Mouse (Mus musculus) forebrain, embryonic 11.5 days (tissue): ENCODE results near the gene Gm44805. TPM values are rescaled to one million over a fixed set of nuclear protein-coding genes. Genes with fewer than 3 reads are reported as not detected.
"Not testable (repeated sequence)": the region's sequence is repeated elsewhere in the genome, so short reads cannot be mapped to it uniquely, and the experiment has no call there.

ENCODE experiments used
- ATAC-seq: fragments of 200-750 bp; cut with Nextera tagmentation; replicated peaks from 2 replicates; pipeline ENCODE4 v1.8.0; 2017; ENCODE audit warnings: moderate TSS enrichment; ENCODE audit not compliant: low FRiP score
- DNase-seq: peaks from one replicate; pipeline ENCODE4 v3.0.0-alpha.2; 2017; ENCODE audit warnings: low spot score
- H3K27ac ChIP-seq: fragments of 300-500 bp; sonication (generic); 2 replicates; pipeline ENCODE4 v1.5.1; 2014; ENCODE audit warnings: low read depth, low read length
- H3K27me3 ChIP-seq: fragments of 300-500 bp; sonication (generic); 2 replicates; pipeline ENCODE4 v1.6.1; 2014; ENCODE audit warnings: mild to moderate bottlenecking, low read length, mixed read lengths; ENCODE audit not compliant: control insufficient read depth, insufficient read depth
- H3K36me3 ChIP-seq: fragments of 300-500 bp; sonication (generic); 2 replicates; pipeline ENCODE4 v1.6.1; 2014; ENCODE audit warnings: mild to moderate bottlenecking, low read length, moderate library complexity, mixed read lengths; ENCODE audit not compliant: control insufficient read depth, insufficient read depth
- H3K4me1 ChIP-seq: fragments of 300-500 bp; sonication (generic); replicated peaks from 2 replicates; pipeline ENCODE4 v1.6.1; 2014; ENCODE audit warnings: low read length, mixed read lengths; ENCODE audit not compliant: control insufficient read depth, insufficient read depth
- H3K4me2 ChIP-seq: fragments of 300-500 bp; sonication (generic); 2 replicates; pipeline ENCODE4 v1.6.1; 2014; ENCODE audit warnings: low read depth, mild to moderate bottlenecking, low read length, moderate library complexity, mixed read lengths; ENCODE audit not compliant: severe bottlenecking
- H3K4me3 ChIP-seq: fragments of 300-500 bp; sonication (generic); 2 replicates; pipeline ENCODE4 v1.5.1; 2014; ENCODE audit warnings: low read depth, low read length
- H3K9ac ChIP-seq: fragments of 300-500 bp; sonication (generic); 2 replicates; pipeline ENCODE4 v1.6.1; 2014; ENCODE audit warnings: low read length
- H3K9me3 ChIP-seq: fragments of 300-500 bp; sonication (generic); 2 replicates; pipeline ENCODE4 v1.6.1; 2016; ENCODE audit warnings: low read length, mixed read lengths; ENCODE audit not compliant: control insufficient read depth
- WGBS: fragments of 180-500 bp; shearing (Covaris S2); extraction: QIAGEN DNeasy Blood & Tissue Kit; methylation state at CpG from one replicate; pipeline ENCODE4 v1.1.7; 2014; 5-methylcytosine and 5-hydroxymethylcytosine counted together
- polyA plus RNA-seq: library from polyadenylated mRNA; unstranded; fragments of >200 nt; fragmentation: Nextera tagmentation; extraction: Ambion mirVana; gene quantifications from 2 replicates; pipeline ENCODE4 v1.2.1, GENCODE M21; 2014

The Gm44805 gene
- polyA plus RNA-seq, 1 experiment from 2014 or later: not detected

DNA sequence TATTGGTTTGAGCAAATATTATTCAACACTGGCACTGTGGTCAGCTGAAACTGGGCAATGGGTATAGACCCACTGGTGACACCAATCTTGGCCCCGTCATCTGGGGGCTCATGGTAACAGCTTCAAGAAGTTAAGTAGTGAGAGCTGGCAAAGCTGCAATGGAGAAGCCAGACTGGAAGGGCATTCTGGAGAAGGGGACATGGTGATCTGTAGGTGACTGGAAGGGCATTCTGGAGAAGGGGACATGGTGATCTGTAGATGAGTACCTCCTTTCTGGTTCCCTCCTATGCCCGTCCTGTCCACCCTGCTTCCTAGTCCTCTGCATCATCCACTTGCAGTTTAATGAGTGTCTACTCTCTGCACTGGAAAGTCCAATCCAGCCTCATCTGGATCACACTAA lies 7.4 kb upstream of the Gm44805 start:
- H3K36me3 ChIP-seq: no peaks in the 10 kb centered on the region
- no peak overlapping the region for H3K4me2 ChIP-seq
- no peak for DNase-seq
- 94% methylated on average over 2 of the region's 2 CpGs for WGBS
- no peak for ATAC-seq
- no peaks in the 10 kb centered on the region for H3K9me3 ChIP-seq
- no peaks in the 10 kb centered on the region for H3K4me1 ChIP-seq
- no peaks in the 10 kb centered on the region for H3K27me3 ChIP-seq
- no peak overlapping the region for H3K4me3 ChIP-seq
- no peak overlapping the region for H3K27ac ChIP-seq
- no peak overlapping the region for H3K9ac ChIP-seq

DNA sequence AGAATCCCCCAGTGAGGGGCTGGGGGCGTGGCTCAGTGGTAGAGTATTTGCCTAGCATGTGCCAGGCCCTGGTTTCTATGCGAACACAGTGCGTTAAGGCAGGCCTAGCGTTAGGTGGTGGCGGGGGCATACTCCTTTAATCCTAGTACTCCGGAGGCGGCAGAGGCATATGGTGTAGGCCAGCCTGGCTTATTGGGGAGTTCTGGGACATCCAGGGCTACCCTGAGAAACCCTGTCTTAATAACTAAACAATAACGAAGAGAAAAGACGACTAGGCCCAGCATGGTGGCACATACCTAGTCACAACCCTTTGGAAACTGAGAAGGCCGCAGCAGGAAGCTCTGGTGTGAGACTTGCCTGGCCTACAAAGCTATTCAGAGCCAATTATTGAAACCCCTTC lies 6.9 kb upstream of the Gm44805 start:
- Histone ChIP-seq H3K4me1 (no peaks in the 10 kb centered on the region), H3K9ac (no peak overlapping the region), H3K4me2 (no peak overlapping the region), H3K36me3 (no peaks in the 10 kb centered on the region), H3K27ac (no peak overlapping the region), H3K9me3 (no peaks in the 10 kb centered on the region), H3K27me3 (no peaks in the 10 kb centered on the region), H3K4me3 (no peak overlapping the region)
- no peak for ATAC-seq
- DNase-seq: no peak
- WGBS: 94% methylated on average over 10 of the region's 10 CpGs

DNA sequence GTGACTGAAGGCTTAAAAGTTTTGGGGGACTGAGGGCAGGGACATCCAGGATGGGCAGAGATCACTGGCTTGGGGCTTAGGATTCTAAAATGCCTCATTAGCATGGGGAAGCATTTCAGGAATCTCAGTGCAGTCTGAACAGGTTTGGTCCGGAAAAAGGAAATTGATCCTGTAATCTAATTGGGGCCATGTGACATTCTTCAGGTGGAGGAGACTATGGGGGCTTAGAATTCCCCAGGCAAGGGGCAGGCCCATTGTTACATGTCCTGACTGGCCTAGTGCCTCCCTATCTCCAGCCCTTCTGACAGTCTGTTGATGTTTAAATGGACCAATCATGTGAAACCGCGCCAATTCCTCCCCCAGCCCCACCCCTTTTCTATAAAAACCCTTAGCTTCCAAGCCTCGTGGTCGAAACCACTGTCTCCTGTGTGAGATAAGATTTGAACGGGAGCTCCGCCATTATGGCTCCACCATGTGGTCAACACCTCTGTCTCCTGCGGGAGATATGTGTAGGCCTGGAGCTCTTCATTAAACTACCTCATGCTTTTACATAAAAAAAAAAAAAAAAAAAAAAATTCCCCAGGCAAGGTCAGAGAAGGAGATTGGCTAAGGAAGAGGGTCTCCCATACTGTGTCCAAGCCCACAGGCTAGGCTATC lies 5.8 kb upstream of the Gm44805 start:
- H3K36me3 ChIP-seq, H3K9me3 ChIP-seq, H3K4me2 ChIP-seq, H3K4me1 ChIP-seq, ATAC-seq, DNase-seq, H3K9ac ChIP-seq, H3K4me3 ChIP-seq, H3K27me3 ChIP-seq, H3K27ac ChIP-seq: not testable (repeated sequence)
- 77% methylated on average over 8 of the region's 8 CpGs for WGBS

DNA sequence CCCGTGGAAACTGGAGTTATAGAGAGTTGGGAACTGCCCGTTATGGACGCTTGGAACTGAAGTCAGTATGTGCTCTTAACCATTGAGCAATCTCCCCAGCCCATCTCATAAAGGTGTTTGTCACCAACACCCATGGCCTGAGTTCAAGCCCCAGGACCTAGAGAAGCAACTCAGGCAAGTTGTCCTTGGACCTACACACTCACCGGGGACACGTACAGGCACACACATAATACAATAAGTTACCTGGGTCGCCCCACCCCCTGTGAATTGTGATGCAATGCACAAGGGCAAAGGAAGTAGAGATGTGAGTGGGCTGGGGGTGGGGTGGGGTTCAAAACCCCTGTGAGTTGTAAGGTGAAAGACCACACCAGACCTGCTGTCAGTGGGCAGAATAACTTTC lies 5.3 kb upstream of the Gm44805 start:
- Histone ChIP-seq H3K9ac (no peak overlapping the region), H3K27me3 (no peaks in the 10 kb centered on the region), H3K4me3 (no peak overlapping the region), H3K4me1 (no peaks in the 10 kb centered on the region), H3K27ac (no peak overlapping the region), H3K36me3 (no peaks in the 10 kb centered on the region), H3K4me2 (no peak overlapping the region), H3K9me3 (no peaks in the 10 kb centered on the region)
- ATAC-seq (no peak), DNase-seq (no peak)
- WGBS: 86% methylated on average over 6 of the region's 6 CpGs

DNA sequence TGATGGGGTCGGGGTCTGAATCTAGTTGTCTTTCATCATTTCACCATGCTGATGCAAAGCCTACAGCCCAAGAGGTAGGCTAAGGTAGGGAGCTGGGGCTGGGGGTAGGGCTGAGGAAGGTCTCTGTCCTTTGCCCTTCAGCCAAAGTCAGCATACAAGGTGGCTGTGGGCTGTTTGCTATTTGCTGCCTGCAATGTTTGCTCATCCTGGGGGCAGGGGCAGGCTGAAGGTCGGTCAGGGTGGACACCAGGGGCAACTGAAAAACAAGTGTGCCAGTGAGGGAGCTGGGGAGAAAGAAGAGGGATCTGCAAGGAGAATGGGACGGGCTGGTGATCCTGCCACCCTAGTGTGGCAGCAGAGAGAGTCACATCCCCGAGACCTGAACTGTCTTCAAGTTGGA lies 4.2 kb upstream of the Gm44805 start:
- no peaks in the 10 kb centered on the region for H3K9me3 ChIP-seq
- H3K4me1 ChIP-seq: no peaks in the 10 kb centered on the region
- H3K4me2 ChIP-seq: no peak overlapping the region
- WGBS: 74% methylated on average over 4 of the region's 4 CpGs
- no peak overlapping the region for H3K4me3 ChIP-seq
- no peak for ATAC-seq
- no peak for DNase-seq
- no peaks in the 10 kb centered on the region for H3K27me3 ChIP-seq
- no peak overlapping the region for H3K9ac ChIP-seq
- no peak overlapping the region for H3K27ac ChIP-seq
- no peaks in the 10 kb centered on the region for H3K36me3 ChIP-seq

DNA sequence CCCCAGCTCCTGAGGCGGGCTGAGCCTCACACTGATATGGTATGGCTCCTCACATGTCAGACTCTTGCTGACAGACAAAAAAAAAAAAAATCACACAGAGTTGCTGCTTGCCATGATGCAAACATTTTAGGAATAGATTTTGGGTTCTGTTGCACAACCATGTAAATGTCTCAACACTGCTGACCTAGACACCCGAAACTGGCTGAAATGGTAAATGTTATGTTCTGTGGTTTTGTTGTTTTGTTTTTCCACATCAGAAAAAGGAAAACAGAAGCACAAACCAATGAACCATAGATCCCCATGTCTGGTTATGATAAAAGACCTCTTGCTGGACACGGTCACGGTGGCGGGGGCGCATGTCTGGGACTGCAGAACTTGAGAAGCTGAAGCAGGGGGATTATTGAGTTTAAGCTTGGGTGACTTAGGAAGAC lies 2.6 kb upstream of the Gm44805 start:
- no peak for DNase-seq
- Histone ChIP-seq H3K9me3 (no peaks in the 10 kb centered on the region), H3K4me3 (no peak overlapping the region), H3K27me3 (no peaks in the 10 kb centered on the region), H3K9ac (no peak overlapping the region), H3K36me3 (no peaks in the 10 kb centered on the region), H3K4me1 (no peaks in the 10 kb centered on the region), H3K4me2 (no peak overlapping the region), H3K27ac (no peak overlapping the region)
- 89% methylated on average over 6 of the region's 6 CpGs for WGBS
- no peak for ATAC-seq

DNA sequence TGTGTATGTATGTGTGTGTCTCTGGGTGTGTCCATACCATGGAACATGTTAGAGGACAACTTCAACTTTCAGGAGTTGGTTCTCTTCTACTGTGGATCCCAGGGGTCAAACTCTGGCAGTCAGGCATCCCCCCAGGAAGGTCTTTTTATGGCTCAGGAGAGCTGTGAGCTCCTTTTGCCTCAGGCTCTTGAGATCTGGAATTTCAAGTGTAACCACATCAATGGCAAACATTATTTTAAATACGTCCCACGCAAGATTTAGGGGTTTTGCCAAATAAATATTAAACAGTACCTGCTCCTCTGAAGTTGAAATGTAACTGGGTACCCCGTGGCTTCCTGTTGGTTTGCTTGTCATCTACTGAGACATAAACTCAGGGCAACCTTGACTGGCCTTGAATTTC lies 1.8 kb upstream of the Gm44805 start:
- WGBS: 75% methylated on average over 3 of the region's 3 CpGs
- Histone ChIP-seq H3K4me3 (no peak overlapping the region), H3K27me3 (no peaks in the 10 kb centered on the region), H3K4me1 (no peaks in the 10 kb centered on the region), H3K27ac (no peak overlapping the region), H3K9me3 (no peaks in the 10 kb centered on the region), H3K9ac (no peak overlapping the region), H3K4me2 (no peak overlapping the region), H3K36me3 (no peaks in the 10 kb centered on the region)
- ATAC-seq (no peak), DNase-seq (no peak)

DNA sequence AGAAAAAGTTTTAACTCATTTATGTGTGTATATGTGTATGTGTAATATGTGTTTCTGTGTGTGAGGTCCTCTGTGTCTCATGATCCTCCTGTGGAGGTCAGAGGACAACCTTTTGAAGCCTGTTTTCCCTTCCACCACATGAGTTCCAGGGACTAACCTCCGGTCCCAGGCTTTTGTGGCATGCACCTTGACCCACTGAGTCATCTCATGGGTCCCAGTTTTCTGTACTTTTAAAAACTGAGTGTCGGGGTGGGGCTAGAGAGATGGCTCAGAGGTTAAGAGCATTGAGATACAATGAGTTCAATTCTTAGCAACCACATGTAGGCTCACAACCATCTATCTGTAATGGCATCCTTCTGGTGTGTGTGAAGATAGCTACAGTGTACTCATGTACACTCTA lies 521 bp downstream of the Gm44805 start:
- Histone ChIP-seq H3K4me1 (no peaks in the 10 kb centered on the region), H3K9me3 (no peaks in the 10 kb centered on the region), H3K27me3 (no peaks in the 10 kb centered on the region), H3K36me3 (no peaks in the 10 kb centered on the region), H3K9ac (no peak overlapping the region), H3K27ac (no peak overlapping the region), H3K4me3 (no peak overlapping the region), H3K4me2 (no peak overlapping the region)
- no peak for ATAC-seq
- WGBS: 78% methylated on average over 2 of the region's 2 CpGs
- DNase-seq: no peak

DNA sequence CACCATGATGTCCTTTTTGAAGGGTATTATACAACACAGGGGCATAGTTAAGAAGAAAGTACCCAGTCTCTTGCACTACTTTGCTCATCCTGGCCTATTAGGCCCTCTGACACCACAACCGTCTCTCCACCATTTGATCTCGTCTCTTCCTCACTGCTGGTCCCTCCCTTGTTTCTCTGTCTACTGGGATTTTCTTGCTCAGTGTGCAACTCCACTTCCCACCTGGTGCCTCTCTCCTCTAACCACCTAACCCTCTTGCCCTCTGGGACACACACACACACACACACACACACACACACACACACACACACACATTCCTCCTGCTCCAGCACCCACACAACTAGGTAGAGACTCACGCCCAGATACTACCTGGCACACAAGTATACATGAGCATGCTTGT lies 2.3 kb downstream of the Gm44805 start:
- H3K27ac ChIP-seq: no peak overlapping the region
- H3K4me1 ChIP-seq: no peaks in the 10 kb centered on the region
- ATAC-seq (no peak), DNase-seq (no peak)
- no peaks in the 10 kb centered on the region for H3K36me3 ChIP-seq
- no peak overlapping the region for H3K4me2 ChIP-seq
- no peaks in the 10 kb centered on the region for H3K27me3 ChIP-seq
- no peak overlapping the region for H3K9ac ChIP-seq
- 93% methylated on average over 3 of the region's 3 CpGs for WGBS
- no peaks in the 10 kb centered on the region for H3K9me3 ChIP-seq
- no peak overlapping the region for H3K4me3 ChIP-seq
